In genomic region chr5:127515960-127516359, GRCm38 (mm10) we compare ENCODE assay signal across 29 mouse cellular contexts.
DNase-seq lines count a peak whose midpoint lies in the region; ATAC-seq and TF ChIP-seq lines count a peak whose summit lies in the region.
"Had no signal": no experiment of that assay in that cellular context is flagged by ENCODE, and none has a peak within 500 bp of the region (broad histone marks: within the 10 kb centered on the region; RNA-seq: fewer than 3 reads in every experiment).

No protein-coding gene starts in this region.

- no peak overlapping the region for H3K27ac ChIP-seq in lung, embryonic 16.5 days (ENCODE audit: low read length)
- H3K27ac ChIP-seq in cerebellum, adult 2 months (ENCODE audit: insufficient read depth, low read length), result no peak overlapping the region
- no peak overlapping the region for H3K27ac ChIP-seq in forebrain, embryonic 12.5 days
- H3K27ac ChIP-seq: forebrain, embryonic 10.5 days; hindbrain, embryonic 13.5 days; kidney, embryonic 15.5 days; left cerebral cortex, adult 2 months; limb, embryonic 10.5 days; liver, embryonic 15.5 days; midbrain, embryonic 12.5 days; neural tube, embryonic 15.5 days had no signal

- no peaks in the 10 kb centered on the region for H3K36me3 ChIP-seq in lung, embryonic 16.5 days (ENCODE audit: control insufficient read depth, insufficient read depth, low read length)
- no peaks in the 10 kb centered on the region for H3K36me3 ChIP-seq in forebrain, embryonic 12.5 days (replicated peaks)
- H3K36me3 ChIP-seq: forebrain, embryonic 10.5 days; G1E; hindbrain, embryonic 13.5 days; kidney, embryonic 15.5 days; liver, embryonic 15.5 days; midbrain, embryonic 12.5 days; neural tube, embryonic 15.5 days had no signal

- peak; percentile 51 for ATAC-seq in lung, embryonic 16.5 days (ENCODE audit: low read depth)
- no peak for ATAC-seq in forebrain, embryonic 12.5 days (ENCODE audit: low FRiP score)
- ATAC-seq: forebrain, postnatal 0 days had no signal

- H3K9me3 ChIP-seq in lung, embryonic 16.5 days (ENCODE audit: control insufficient read depth, low read length), result no peaks in the 10 kb centered on the region
- H3K9me3 ChIP-seq in forebrain, embryonic 12.5 days, result no peaks in the 10 kb centered on the region
- H3K9me3 ChIP-seq: forebrain, embryonic 10.5 days; hindbrain, embryonic 13.5 days; kidney, embryonic 15.5 days; limb, embryonic 10.5 days; liver, embryonic 15.5 days; midbrain, embryonic 12.5 days; neural tube, embryonic 15.5 days had no signal

- no peak for TF ChIP-seq CTCF in cerebellum, adult 2 months (IDR thresholded peaks at IDR 0.05; ENCODE audit: borderline replicate concordance, insufficient read depth, low read depth, low read length)

- intact Hi-C loops in left cerebral cortex, postnatal 4 days (cut with DNase I), result no loop called here

- H3K4me3 ChIP-seq in lung, embryonic 16.5 days (ENCODE audit: low read length), result no peak overlapping the region
- H3K4me3 ChIP-seq in cerebellum, adult 2 months (replicated peaks; ENCODE audit: insufficient read depth, low read depth, low read length), result no peak overlapping the region
- no peak overlapping the region for H3K4me3 ChIP-seq in forebrain, embryonic 12.5 days (replicated peaks)
- H3K4me3 ChIP-seq: forebrain, embryonic 10.5 days; hindbrain, embryonic 13.5 days; kidney, embryonic 15.5 days; left cerebral cortex, adult 2 months; limb, embryonic 10.5 days; liver, embryonic 15.5 days; midbrain, embryonic 12.5 days; neural tube, embryonic 15.5 days had no signal

- 56% methylated on average over 9 of the region's 9 CpGs for WGBS in lung, embryonic 16.5 days
- 13% methylated on average over 9 of the region's 9 CpGs for WGBS in cerebellum, adult 2 months
- WGBS in forebrain, embryonic 12.5 days, result 91% methylated on average over 9 of the region's 9 CpGs

- no peaks in the 10 kb centered on the region for H3K4me1 ChIP-seq in lung, embryonic 16.5 days (replicated peaks; ENCODE audit: control insufficient read depth, insufficient read depth, low read length)
- peaks cover 10% of the 10 kb centered on the region for H3K4me1 ChIP-seq in cerebellum, adult 2 months (ENCODE audit: control insufficient read depth, insufficient read depth, low read length)
- H3K4me1 ChIP-seq in forebrain, embryonic 12.5 days, result no peaks in the 10 kb centered on the region
- H3K4me1 ChIP-seq: forebrain, embryonic 10.5 days; hindbrain, embryonic 13.5 days; kidney, embryonic 15.5 days; limb, embryonic 10.5 days; liver, embryonic 15.5 days; midbrain, embryonic 12.5 days; neural tube, embryonic 15.5 days had no signal

- no peak for TF ChIP-seq POLR2A in cerebellum, adult 2 months (IDR thresholded peaks at IDR 0.05; ENCODE audit: borderline replicate concordance, insufficient read depth, low read length)

- H3K27me3 ChIP-seq in lung, embryonic 16.5 days (ENCODE audit: control insufficient read depth, insufficient read depth, low read depth, low read length), result no peaks in the 10 kb centered on the region
- no peaks in the 10 kb centered on the region for H3K27me3 ChIP-seq in cerebellum, adult 2 months (ENCODE audit: control insufficient read depth, insufficient read depth, low read length)
- H3K27me3 ChIP-seq in forebrain, embryonic 12.5 days, result no peaks in the 10 kb centered on the region
- H3K27me3 ChIP-seq: CH12.LX; hindbrain, embryonic 13.5 days; kidney, embryonic 15.5 days; liver, embryonic 15.5 days; midbrain, embryonic 12.5 days; neural tube, embryonic 15.5 days had no signal

- no peak for DNase-seq in lung, adult 18-20 months
- peak; percentile 79 for DNase-seq in brain, adult 2 months (ENCODE audit: low read depth, low spot score)
- DNase-seq in cerebellum, adult 2 months, result peak; percentile 72 to 77
- peak; percentile 58 to 72 for DNase-seq in cerebellum, postnatal 25 days
- no peak for DNase-seq in left cerebral cortex, postnatal 4 days
- no peak for DNase-seq in layer of hippocampus, adult 18-20 months (ENCODE audit: low spot score in 2 of 2)
- DNase-seq: adrenal gland, adult 8-10 months; B cell, adult 2 months; embryo, embryonic 11 days; forebrain, postnatal 0 days; gastrocnemius, postnatal 25 days; heart, adult 18-20 months; kidney, adult 11 months; kidney, postnatal 4 days; liver; right cerebral cortex, postnatal 14 days; thymus, postnatal 14 days had no signal

- no peak overlapping the region for H3K9ac ChIP-seq in lung, embryonic 16.5 days (ENCODE audit: low read length)
- no peak overlapping the region for H3K9ac ChIP-seq in forebrain, embryonic 12.5 days
- H3K9ac ChIP-seq: forebrain, postnatal 0 days; hindbrain, embryonic 13.5 days; kidney, embryonic 15.5 days; liver, embryonic 15.5 days; midbrain, embryonic 12.5 days; neural tube, embryonic 15.5 days had no signal

- no peak overlapping the region for H3K4me2 ChIP-seq in lung, embryonic 16.5 days (ENCODE audit: low read depth, low read length)
- no peak overlapping the region for H3K4me2 ChIP-seq in forebrain, embryonic 12.5 days
- H3K4me2 ChIP-seq: hindbrain, embryonic 13.5 days; kidney, embryonic 15.5 days; liver, embryonic 15.5 days; midbrain, embryonic 12.5 days; neural tube, embryonic 15.5 days had no signal

Comparison
In these comparisons a context has a peak if more than half of its experiments do, and no peak if none do; other contexts are left out.
1. DNase-seq: peak in brain, adult 2 months (single experiment), cerebellum, adult 2 months (2 of 2) and cerebellum, postnatal 25 days (2 of 2); none in lung, adult 18-20 months (0 of 2), left cerebral cortex, postnatal 4 days (single experiment) and layer of hippocampus, adult 18-20 months (0 of 2).